Mouse (Mus musculus): ENCODE results near the gene Scgb2b2. TPM values are rescaled to one million over a fixed set of nuclear protein-coding genes. Genes with fewer than 3 reads are reported as not detected.

The Scgb2b2 gene
- total RNA-seq (2021) = not detected in 2 replicates
- long read RNA-seq = 0 reads

DNA sequence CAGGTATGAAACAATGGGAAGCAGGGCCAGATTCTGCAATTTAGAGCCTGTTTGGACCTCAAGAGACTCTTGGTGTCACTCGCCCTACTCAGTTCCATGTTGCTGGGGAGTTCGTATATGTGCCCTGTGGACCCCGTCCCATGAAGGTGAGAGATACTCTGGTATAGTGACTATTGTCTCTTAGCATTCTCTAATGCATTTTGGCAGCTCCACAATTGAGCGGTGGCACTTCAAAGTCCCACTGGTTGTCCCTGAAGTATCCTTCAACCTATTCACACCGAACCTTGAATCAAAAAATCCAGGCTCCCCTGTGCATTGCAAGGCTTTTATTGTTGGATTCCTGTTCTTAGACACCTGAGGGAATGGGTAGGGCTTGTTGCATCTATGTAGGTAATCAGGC, at the start of gene Scgb2b2:
TSS of gene Scgb2b2 (plus strand) at position 301 of the 400 bp plus-strand sequence.
- DNase-seq = no peak

DNA sequence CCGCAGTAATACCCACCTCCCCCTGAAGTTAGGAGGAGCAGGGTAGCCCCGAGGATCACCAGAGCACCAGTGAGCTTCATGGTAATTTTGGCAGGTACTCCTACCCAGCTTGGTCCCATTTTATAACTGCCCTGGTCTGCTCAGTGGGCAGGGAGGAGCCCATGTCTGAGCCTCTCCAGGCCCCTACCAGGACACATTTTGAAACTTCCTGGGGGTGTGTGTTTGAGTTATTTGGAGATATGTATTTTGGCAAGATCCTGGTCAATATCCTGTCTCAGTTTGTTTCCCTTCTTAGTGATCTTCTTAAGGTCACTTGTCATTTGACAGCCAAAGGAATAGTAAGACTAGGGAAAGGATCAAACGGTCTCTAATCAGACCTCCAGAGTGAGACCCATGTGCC, 1.4 kb downstream of the Scgb2b2 start, which contains the start of gene Scgb1b2:
TSS of gene Scgb1b2 (minus strand) at position 101 of the 400 bp plus-strand sequence.
- no peak for DNase-seq

Other genes starting within 250 kb of the Scgb2b2 start
- gene Fxyd5, start 248.0 kb upstream of the Scgb2b2 start, total RNA-seq (2021) = 35.9 and 36.5 TPM in 2 replicates
- 0.55 TPM in 1 of 2 replicates, not detected in the other for gene Fxyd7, start 239.0 kb upstream of the Scgb2b2 start, total RNA-seq (2021)
- gene Fxyd1, start 233.3 kb upstream of the Scgb2b2 start, total RNA-seq (2021) = 151 and 212 TPM in 2 replicates
- gene Lgi4, start 231.2 kb upstream of the Scgb2b2 start, total RNA-seq (2021) = 3.7 and 3.8 TPM in 2 replicates
- gene Fxyd3, start 213.8 kb upstream of the Scgb2b2 start, total RNA-seq (2021) = 0.73 and 1.9 TPM in 2 replicates
- gene Hpn, start 175.2 kb upstream of the Scgb2b2 start, total RNA-seq (2021) = 1.4 and 4.5 TPM in 2 replicates
- 10.1 and 11.3 TPM in 2 replicates for gene Scn1b, start 163.5 kb upstream of the Scgb2b2 start, total RNA-seq (2021)
- gene Gramd1a, start 134.6 kb upstream of the Scgb2b2 start, total RNA-seq (2021) = 42.9 and 50.5 TPM in 2 replicates
- not detected in 2 replicates for gene Scgb1b2, start 1.3 kb downstream of the Scgb2b2 start, total RNA-seq (2021)
- gene Scgb2b3, start 71.6 kb downstream of the Scgb2b2 start, total RNA-seq (2021) = not detected in 2 replicates
- gene Scgb1b3, start 85.1 kb downstream of the Scgb2b2 start, total RNA-seq (2021) = not detected in 2 replicates

All from adrenal gland, postnatal 25 days (tissue).